Mouse (Mus musculus) ZHBTc4 (cell line): ENCODE measurements around the gene Vps53.

Experiments used
- DNase-seq: peaks from one replicate; pipeline ENCODE4 v3.0.0-alpha.2; 2011; ENCODE audit warnings: low read depth, low spot score

Gene Vps53

DNA sequence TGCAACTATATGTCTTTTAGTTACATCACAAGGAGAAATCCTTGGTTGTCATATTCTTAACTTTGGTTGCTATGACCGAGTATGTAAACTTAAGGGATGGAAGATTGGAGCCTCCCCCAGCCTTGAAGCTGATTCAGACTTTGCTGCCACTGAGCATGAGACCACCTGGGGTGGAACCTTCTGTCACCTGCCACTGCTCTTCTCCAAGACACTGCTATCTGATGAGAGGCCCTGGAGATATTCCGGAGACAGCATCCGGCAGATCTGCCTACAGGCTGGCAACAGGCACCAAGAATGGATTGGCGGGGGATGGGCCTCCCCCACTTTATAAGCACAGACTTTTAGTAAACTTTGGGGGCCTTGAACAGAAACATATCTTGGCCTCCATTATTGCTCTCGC, 127.0 kb downstream of the Vps53 start:
- no peak for DNase-seq

- peak; percentile 10 for DNase-seq
Measured at GRCm38 (mm10) chr11:76050967-76051512, 128.4 kb downstream of the Vps53 start.

DNA sequence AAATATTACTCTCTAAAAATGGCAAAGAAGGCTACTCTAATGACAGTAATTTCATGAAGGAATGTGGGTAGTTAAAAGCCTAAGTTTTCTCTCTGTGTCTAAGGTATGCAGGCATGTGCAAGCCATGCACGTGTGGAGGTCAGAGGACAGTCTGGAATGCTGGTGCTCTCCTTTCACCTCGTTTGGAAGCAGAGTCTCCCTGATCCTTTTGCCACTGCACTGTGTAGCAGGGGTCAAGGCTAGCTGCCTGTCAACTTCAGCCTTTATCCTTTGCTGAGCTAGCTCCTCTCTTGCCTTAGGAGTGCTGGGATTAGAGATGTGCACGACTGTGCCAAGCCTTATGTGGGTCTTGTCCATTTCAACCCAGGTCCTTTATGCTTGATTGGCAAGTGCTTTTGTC, 128.9 kb downstream of the Vps53 start:
- peak; percentile 25 for DNase-seq

DNA sequence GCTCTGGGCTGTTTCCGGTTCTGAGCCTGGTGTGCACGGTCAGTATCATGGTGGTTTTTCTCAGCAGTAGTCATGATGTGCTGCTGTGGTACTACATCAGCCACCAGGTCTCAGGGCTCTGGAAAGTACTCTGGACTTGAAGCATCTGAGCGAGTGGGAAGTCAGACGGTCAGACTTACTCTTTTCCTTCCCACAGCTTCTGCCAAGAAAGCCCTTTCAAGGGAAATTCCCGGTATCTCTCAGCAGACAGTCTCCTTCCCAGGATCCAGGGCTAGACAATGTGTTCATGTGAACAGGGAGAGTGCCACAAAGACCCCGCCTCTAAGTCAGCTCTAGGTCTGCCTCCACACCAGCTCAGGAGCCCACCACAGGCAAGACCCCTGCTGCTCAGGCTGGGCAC, 134.1 kb downstream of the Vps53 start:
- DNase-seq = no peak

GRCm38 (mm10) chr11:76044468-76044867, 135.0 kb downstream of the Vps53 start:
- no peak for DNase-seq

DNA sequence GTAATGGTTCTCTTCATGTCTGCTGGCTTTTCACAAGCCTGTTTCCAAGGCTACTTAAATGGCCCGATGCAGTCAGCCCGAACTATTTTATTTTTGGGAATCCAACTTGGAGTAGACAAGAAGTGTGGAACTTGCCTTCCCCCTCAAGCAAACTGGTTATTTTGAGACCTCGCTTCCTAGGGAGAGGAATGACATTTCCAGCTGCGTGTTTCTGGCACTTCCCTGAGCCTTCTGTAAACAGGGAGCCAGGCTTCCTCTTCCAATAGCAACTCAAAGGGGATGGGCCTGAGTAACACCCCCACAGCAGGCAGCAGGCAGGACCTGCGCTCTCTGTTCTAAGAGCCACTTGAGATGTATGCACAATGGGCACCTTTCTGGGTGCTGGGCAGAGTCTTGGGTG, 136.6 kb downstream of the Vps53 start:
- no peak for DNase-seq

DNA sequence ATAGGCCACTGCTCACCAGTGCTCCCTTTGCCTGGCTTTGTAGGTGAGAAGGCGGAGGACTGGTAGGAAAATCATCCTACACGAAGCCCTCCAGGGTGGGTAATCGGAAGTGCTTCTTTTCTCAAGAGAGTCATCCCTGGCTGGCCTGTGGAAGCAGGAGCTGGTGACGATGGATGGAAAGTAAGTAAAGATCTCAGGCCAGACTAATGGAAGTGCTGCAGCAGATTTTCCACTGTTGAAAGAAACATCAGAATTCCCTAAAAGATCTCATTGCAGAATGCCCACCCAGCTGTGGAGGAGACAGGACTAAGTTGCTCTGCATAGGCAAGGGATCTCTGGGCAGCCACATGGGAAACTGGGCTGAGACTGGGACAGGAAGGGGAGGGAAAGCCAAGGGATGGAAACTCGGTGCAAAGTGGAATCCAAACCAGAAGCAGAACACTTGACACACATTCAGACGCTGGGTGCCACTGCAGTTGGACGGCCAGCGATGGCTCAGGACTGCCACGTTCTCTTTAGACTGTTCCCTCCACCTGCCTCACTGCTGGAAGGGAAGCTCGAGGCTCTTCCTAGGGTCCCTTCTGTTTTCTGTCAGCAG, 137.3 kb downstream of the Vps53 start:
- DNase-seq = no peak

DNA sequence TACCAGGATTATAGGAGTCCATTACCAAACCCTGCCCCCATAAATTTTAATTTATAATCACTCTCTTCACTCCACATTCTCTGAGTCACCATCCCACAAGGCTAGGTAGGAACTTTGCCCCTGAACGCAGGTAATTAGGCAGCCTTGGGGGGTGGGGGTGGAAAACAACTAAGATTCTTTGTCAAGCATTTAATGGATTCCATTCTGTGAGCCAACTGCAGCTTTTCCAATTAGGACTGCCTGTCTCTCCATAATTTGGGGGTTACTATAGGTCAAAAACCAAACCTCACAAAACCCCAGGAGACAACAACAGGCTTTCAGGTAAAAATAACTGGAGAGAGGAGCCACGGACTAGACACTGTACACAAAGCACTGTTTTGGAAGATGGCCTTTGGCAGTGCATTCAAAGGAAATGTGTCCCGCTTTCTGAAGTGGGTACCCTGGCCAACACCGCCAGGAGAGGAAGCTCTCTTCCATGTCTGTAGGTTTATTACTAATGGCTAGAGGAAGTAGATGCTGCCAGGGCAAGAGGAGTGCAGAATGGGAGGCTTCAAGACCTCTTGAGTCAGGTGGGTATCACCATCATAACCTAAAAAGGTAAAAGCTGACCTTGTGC, 138.6 kb downstream of the Vps53 start:
- DNase-seq = no peak

DNA sequence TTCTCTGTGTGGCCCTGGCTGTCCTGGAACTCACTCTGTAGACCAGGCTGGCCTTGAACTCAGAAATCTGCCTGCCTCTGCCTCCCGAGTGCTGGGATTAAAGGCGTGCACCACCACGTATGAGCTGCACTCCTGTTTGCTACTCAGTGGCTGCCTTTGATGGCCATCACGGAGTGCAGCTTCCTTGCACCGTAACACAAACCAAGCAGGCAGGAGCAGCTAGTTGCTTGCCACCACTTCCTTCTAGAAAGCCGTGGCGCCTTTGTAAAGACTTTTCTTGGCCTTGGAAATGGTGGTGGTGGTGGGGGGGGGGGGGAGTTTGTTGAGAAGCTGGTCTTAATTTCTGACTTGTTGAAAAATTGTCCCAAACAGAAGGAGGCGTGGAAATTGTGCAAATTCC, 139.3 kb downstream of the Vps53 start:
- no peak for DNase-seq

- DNase-seq = no peak
Measured at GRCm38 (mm10) chr11:76039271-76040053, 140.0 kb downstream of the Vps53 start.

DNA sequence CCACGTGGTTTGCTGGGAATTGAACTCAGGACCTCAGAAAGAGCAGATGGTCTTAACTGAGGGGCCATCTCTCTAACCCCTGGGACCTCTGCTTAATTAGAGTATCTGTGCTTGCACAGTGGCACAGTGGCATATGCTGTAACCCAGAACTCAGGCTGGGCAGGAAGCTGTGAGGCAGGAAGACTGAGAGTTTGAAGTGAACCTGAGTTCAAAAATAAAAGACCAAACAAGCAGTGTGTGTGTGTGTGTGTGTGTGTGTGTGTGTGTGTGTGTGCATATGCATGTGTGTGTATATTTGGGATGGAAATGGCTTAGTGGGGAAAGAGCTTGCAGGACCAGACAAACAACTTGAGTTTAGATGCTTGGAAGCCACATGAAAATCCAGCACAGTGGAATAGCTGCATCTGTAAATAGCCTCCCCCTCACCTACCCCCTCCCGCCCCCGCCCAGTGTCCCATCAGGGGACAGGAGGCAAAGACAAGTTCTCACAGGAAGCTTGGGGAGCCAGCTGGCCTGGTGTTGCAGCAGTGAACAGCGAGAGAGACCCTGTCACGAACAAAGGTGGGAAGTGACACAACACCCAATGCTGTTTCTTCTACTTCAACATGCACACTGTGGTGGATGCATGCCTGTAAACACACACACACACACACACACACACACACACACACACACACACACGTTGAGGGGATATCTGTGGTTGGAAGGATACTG, 141.7 kb downstream of the Vps53 start:
- no peak for DNase-seq

DNA sequence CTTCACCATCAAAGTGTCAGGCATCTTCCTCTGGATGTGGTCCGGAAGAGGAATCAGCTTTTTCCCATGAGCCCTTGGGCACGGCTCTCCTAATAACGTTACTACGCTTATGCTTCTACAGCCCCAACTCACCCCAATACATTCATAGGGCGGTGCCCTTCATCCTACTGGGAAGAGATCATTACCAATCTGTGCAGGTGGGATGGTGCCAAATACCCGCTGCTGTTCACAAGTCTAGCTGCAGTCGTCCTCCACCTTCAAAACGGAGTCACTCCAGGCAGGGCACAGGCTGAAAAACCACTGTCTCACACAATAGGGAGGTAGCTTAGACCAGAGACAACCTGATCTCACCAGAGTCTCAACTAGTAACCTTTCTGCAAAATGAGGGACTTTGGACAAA, 144.3 kb downstream of the Vps53 start:
- no peak for DNase-seq

DNA sequence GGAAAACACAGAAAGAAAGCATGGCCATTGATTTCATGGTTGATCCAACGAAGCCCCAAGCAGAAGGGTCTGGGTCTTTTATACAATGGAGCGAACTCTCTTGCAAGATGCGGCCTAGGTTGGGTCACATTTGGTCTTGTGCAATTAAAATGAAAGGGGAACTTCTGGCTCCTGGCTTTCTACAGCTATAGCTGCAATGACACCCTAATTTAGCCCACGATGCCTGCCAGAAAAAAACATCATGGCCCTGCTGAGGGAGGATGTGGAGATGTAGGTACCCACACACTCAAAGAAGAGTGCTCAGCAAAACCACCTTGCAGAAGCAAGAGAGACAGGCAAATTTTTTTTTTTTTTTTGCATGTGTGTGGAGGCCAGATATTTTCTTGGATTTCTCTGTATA, 145.6 kb downstream of the Vps53 start:
- no peak for DNase-seq

GRCm38 (mm10) chr11:76033359-76033758, 146.1 kb downstream of the Vps53 start:
- no peak for DNase-seq

- DNase-seq = peak; percentile 31
Measured at GRCm38 (mm10) chr11:76028072-76028465, 151.4 kb downstream of the Vps53 start.

DNA sequence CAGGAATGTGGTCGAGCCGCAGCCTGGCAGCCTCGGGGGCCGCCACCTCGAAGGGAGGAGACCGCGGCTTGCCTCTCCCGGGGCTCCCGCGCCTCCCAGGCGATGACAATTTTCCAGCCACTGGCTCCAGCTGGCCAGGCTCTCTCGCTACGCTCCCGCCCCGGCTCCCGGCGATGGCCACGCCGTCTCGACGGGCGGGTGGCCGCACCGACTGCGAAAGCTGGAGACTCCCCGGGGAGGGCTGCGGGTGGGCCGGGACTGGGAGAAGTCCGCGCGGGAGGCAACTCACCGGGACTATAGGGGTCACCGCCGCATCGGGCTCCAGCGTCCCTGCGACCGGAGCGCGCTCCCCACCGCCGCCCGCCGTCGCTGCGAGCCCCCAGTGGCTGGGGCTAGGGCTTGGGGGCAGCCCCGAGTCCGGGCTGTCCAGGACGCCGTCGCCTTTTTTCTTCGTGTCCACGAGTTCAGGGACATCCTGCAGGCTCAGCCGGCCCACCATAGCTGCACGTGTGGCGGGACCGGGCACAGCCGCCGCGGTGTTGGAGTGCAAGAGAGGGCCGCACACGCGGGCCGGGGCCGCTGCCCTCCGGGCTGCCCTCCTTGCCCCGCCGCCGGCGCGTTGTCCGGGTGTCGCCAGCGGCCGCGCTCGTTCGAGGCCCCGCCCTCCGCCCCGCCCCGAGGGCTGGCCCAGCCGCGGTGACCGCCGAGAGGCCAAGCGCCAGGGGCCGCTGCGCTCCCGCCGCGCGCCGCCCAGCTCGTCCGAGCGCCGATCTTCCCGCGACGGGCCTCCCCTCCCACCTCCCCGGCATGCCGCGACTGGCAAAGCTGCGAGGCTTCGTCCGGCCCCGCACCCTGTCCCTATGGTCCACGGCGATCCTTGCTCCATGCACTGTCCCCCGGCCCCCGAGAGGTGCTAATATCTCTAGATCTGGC, 152.0 kb downstream of the Vps53 start, which contains the start of gene Rflnb:
TSS of gene Rflnb (minus strand) at position 644 of the 933 bp plus-strand sequence.
- peak; percentile 67 for DNase-seq

DNA sequence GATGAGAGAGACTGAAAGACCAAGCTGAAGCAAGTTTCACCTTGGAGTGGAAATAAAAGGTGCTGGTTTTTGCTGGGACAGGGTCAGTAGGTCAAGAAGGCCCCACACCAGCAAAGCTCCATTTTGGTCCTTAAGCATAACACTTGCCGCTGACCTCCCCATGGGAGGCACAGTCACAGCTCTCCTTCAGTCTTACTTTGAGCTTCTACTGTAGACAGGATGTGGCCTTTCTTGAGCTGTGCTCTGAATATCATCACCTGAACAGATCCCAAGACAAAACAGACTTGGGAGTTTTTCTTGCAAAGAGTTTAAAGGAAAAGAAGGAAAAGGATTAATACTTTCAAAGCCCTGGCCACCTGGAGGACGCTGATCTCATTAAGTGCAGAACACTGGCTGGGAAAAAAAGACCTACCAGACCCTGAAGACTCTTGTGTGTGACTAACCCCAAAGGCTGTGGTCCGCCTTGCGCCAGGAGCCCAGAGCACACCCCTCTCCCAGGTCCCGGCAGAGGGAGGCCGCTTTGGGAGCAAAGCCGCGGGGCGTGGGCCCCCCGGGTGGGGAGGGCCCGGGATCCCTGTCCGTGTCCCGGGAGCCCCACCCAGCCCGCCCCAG, 152.8 kb downstream of the Vps53 start:
- DNase-seq = no peak

- DNase-seq = no peak
Measured at GRCm38 (mm10) chr11:76025080-76025583, 154.3 kb downstream of the Vps53 start.

- no peak for DNase-seq
Measured at GRCm38 (mm10) chr11:76020916-76021315, 158.5 kb downstream of the Vps53 start.

GRCm38 (mm10) chr11:76019879-76020278, 159.6 kb downstream of the Vps53 start:
- no peak for DNase-seq
